Mouse (Mus musculus): ENCODE data around the gene Tbc1d2b.

DNA sequence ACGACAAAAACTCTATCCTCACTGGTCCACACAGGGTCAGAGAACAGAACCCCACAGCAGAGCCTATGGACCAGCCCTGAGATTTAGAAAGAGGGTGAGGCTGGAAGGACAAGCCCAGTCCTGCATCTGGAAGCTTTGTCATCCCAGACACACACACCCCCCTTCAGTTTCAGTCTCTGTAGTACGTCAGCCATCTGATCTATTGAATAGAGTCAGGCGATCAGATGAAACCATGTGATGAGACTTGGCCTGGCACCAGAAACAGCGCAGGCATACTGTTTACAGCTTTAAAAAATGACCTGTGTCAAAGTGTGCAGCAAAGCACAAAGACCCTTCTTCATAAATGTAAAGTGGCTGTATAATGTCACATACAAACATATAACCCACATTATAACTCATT lies 30.0 kb downstream of the Tbc1d2b start:
- TF ChIP-seq CTCF (IDR thresholded peaks at IDR 0.05; ENCODE audit: borderline replicate concordance, insufficient read depth, low read depth, low read length), result no peak
- TF ChIP-seq POLR2A (IDR thresholded peaks at IDR 0.05; ENCODE audit: borderline replicate concordance, insufficient read depth, low read length), result no peak
